Mouse (Mus musculus): ENCODE data around the gene Rimbp2. TPM values are rescaled to one million over a fixed set of nuclear protein-coding genes. Genes with fewer than 3 reads are reported as not detected.

Rimbp2 gene
- polyA plus RNA-seq, 1 experiment: not detected

DNA sequence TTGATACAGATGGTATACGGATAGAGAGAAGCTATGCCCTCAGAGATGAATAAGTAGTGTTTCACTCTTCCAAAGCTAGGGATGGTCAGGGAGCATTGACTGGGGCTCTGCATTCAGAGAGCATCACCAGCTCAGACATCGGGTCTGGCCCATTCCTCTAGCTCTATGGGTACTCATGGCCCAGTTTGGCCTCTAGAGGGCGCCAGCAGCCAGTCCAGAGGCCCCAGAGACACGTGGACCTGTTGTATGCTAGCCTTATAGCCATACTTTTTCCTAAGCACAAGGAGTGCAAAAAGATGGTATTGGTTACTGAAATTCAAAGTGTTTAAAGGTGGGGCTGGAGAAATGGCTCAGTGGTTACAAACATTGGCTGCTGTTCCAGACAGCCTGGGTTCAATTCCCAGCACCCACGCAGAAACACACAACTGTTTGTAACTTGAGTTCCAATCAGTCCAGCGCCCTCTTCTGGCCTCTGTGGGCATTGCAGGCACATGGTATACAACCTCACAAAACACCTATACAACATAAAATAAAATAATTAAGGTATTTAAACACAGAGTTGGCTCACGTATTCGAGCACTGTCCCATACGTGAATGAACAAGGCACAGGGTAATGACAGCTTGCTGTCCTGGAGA lies 144.6 kb downstream of the Rimbp2 start:
- H3K4me3 ChIP-seq (replicated peaks): no peak overlapping the region
- no peaks in the 10 kb centered on the region for H3K4me1 ChIP-seq (ENCODE audit: control insufficient read depth)
- H3K36me3 ChIP-seq (ENCODE audit: control insufficient read depth): no peaks in the 10 kb centered on the region
- TF ChIP-seq TAL1 (IDR thresholded peaks at IDR 0.05; ENCODE audit: low read length): no peak
- TF ChIP-seq GATA1 (IDR thresholded peaks at IDR 0.05; ENCODE audit: low read length): no peak
- no peaks in the 10 kb centered on the region for H3K27me3 ChIP-seq (ENCODE audit: control insufficient read depth)
- peaks cover 42% of the 10 kb centered on the region for H3K9me3 ChIP-seq (ENCODE audit: control insufficient read depth, low read length)

DNA sequence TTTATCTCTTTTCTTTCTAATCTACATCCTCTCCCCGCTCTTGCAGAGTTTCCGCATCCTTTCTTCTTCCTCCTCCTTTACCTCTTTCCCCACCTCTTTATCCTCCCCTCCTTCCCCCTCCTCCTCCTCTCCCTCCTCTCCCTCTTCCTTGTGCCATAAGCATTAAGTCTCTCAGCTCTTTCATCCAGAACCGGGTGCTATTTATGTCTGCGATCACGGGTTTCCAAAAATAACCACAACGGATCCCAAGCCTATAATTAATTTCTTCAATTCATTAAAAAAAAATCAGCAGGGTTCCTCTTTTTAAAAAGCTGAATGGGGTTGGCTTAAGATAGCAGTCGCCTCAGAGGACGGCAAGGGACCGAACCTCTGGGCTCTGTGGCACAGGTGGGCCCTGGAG lies 145.9 kb downstream of the Rimbp2 start:
- no peaks in the 10 kb centered on the region for H3K36me3 ChIP-seq (ENCODE audit: control insufficient read depth)
- no peaks in the 10 kb centered on the region for H3K27me3 ChIP-seq (ENCODE audit: control insufficient read depth)
- no peak overlapping the region for H3K4me3 ChIP-seq (replicated peaks)
- H3K9me3 ChIP-seq (ENCODE audit: control insufficient read depth, low read length): peaks cover 55% of the 10 kb centered on the region
- no peaks in the 10 kb centered on the region for H3K4me1 ChIP-seq (ENCODE audit: control insufficient read depth)
- TF ChIP-seq GATA1 (IDR thresholded peaks at IDR 0.05; ENCODE audit: low read length) (no peak), TAL1 (IDR thresholded peaks at IDR 0.05; ENCODE audit: low read length) (no peak)

DNA sequence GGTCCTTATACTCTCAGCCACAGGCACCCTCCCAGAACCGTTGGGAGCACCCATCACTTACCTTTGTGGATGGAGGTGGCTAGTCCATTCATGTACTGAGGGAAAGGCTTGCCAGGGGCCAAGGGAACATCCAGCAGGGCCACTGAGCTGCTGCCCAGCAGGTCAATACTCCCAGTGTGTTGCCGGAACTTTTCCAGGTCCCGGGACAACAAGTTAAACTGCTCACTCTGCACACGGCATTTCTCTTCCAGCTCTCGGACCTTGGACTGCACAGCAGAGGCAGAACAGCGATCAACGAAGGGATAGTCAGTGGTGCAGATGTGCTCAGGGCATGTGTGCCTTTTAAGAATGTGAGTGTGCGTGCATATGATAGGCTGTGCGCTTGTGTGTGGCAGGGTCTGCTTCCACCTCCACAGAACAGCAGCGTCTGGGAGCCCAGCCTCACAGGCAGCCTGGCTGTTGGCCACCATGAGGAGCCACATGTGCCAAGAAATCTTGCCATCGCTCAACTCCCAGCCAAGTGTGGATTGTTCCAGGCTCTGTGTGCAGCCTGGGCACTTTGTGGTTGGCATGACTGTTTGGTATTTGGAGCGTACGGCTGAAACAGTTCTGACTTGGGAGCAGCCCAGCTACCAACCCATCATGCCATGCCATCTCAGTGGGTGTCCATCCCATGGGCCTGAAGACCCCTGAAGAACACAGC lies 146.8 kb downstream of the Rimbp2 start:
- no peaks in the 10 kb centered on the region for H3K36me3 ChIP-seq (ENCODE audit: control insufficient read depth)
- H3K9me3 ChIP-seq (ENCODE audit: control insufficient read depth, low read length): peaks cover 57% of the 10 kb centered on the region
- no peak for TF ChIP-seq TAL1 (IDR thresholded peaks at IDR 0.05; ENCODE audit: low read length)
- no peak for TF ChIP-seq GATA1 (IDR thresholded peaks at IDR 0.05; ENCODE audit: low read length)
- no peaks in the 10 kb centered on the region for H3K27me3 ChIP-seq (ENCODE audit: control insufficient read depth)
- H3K4me3 ChIP-seq (replicated peaks): no peak overlapping the region
- H3K4me1 ChIP-seq (ENCODE audit: control insufficient read depth): no peaks in the 10 kb centered on the region

GRCm38 (mm10) chr5:128805092-128805491 lies 148.2 kb downstream of the Rimbp2 start:
- Histone ChIP-seq H3K9me3 (ENCODE audit: control insufficient read depth, low read length) (peaks cover 58% of the 10 kb centered on the region), H3K4me1 (ENCODE audit: control insufficient read depth) (no peaks in the 10 kb centered on the region)

DNA sequence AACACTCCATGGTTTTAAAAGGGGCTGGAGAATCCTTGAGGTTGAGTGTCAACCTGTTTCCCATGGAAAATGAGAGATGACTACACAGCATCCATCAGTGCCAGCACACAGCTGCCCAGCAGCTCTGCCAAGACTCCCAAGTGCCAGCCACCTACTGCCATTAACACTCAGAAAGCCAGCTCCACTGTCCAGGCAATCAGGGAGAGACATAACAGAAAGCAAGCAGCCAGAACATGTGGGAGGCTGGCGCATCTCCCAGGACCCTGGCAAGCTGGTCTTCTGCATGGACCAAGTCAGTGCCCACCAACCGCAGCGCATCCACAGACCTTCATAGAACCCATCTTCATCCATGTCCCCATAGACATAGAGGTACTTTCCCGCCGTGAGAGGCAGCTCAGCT lies 152.7 kb downstream of the Rimbp2 start:
- Histone ChIP-seq H3K4me1 (ENCODE audit: control insufficient read depth) (no peaks in the 10 kb centered on the region), H3K36me3 (ENCODE audit: control insufficient read depth) (no peaks in the 10 kb centered on the region), H3K4me3 (replicated peaks) (no peak overlapping the region), H3K27me3 (ENCODE audit: control insufficient read depth) (no peaks in the 10 kb centered on the region), H3K9me3 (ENCODE audit: control insufficient read depth, low read length) (peaks cover 70% of the 10 kb centered on the region)
- no peak for TF ChIP-seq GATA1 (IDR thresholded peaks at IDR 0.05; ENCODE audit: low read length)
- TF ChIP-seq TAL1 (IDR thresholded peaks at IDR 0.05; ENCODE audit: low read length): no peak

More at GRCm38 (mm10) chr5:128805092-128805491, 148.2 kb downstream of the Rimbp2 start:
- TF ChIP-seq GATA1 (IDR thresholded peaks at IDR 0.05; ENCODE audit: low read length) (no peak), TAL1 (IDR thresholded peaks at IDR 0.05; ENCODE audit: low read length) (no peak)
- Histone ChIP-seq H3K4me3 (replicated peaks) (no peak overlapping the region), H3K27me3 (ENCODE audit: control insufficient read depth) (no peaks in the 10 kb centered on the region), H3K36me3 (ENCODE audit: control insufficient read depth) (no peaks in the 10 kb centered on the region)

GRCm38 (mm10) chr5:128781621-128782020 lies 171.7 kb downstream of the Rimbp2 start:
- no peaks in the 10 kb centered on the region for H3K27me3 ChIP-seq (ENCODE audit: control insufficient read depth)
- H3K36me3 ChIP-seq (ENCODE audit: control insufficient read depth): no peaks in the 10 kb centered on the region
- H3K4me1 ChIP-seq (ENCODE audit: control insufficient read depth): no peaks in the 10 kb centered on the region
- no peak overlapping the region for H3K4me3 ChIP-seq (replicated peaks)
- peaks cover 75% of the 10 kb centered on the region for H3K9me3 ChIP-seq (ENCODE audit: control insufficient read depth, low read length)
- no peak for TF ChIP-seq TAL1 (IDR thresholded peaks at IDR 0.05; ENCODE audit: low read length)

DNA sequence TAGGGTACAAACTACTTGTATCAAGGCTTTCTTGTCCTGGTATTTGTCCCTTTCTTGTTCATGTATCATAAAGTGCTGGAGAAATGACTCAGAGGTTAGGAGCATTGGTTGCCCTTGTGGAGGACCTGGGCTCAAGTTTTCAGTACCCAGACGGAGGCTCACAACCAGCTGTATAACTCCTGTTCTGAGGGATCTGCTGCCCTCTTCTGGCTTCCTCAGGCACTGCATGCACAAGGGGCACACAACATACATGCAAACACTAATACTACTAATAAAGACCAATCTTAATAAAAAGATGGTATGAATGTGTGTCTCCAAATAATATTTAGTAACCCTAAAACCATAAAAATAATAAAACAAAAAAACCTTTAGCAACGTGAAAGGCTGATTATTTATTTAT lies 176.9 kb downstream of the Rimbp2 start:
- H3K36me3 ChIP-seq (ENCODE audit: control insufficient read depth): no peaks in the 10 kb centered on the region
- H3K4me3 ChIP-seq (replicated peaks): no peak overlapping the region
- H3K27me3 ChIP-seq (ENCODE audit: control insufficient read depth): no peaks in the 10 kb centered on the region
- H3K4me1 ChIP-seq (ENCODE audit: control insufficient read depth): no peaks in the 10 kb centered on the region
- no peak for TF ChIP-seq TAL1 (IDR thresholded peaks at IDR 0.05; ENCODE audit: low read length)
- TF ChIP-seq GATA1 (IDR thresholded peaks at IDR 0.05; ENCODE audit: low read length): no peak
- H3K9me3 ChIP-seq (ENCODE audit: control insufficient read depth, low read length): peaks cover 68% of the 10 kb centered on the region

DNA sequence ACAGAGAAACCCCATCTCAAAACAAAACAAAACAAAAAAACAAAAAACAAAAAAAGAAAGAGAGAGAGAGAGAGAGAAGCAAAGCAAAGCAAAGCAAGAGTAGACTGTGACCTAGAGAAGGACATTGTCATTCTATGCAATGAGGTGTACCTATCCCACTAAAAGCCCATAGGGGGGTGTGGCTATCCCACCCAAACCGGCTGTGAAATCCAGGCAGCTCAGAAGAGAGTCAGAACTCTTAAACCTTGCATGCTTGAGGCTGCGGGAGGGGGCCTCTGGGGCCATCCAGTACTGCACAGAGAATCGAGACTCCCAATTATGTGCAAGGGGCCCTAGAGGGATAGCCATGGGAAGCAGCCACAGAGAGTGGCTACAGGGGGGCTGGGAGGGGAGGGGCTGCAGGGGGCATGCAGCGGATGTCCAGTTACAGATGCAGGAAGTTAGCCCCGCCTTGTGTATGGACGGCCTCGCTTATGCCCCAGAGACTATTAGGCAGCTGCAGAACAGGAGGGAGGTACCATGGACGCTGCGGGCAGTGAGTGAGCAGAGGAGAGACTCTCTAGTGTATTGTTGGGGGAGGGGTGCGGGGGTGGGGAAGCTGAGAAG lies 184.2 kb downstream of the Rimbp2 start:
- Histone ChIP-seq H3K36me3 (ENCODE audit: control insufficient read depth) (no peaks in the 10 kb centered on the region), H3K4me3 (replicated peaks) (no peak overlapping the region), H3K4me1 (ENCODE audit: control insufficient read depth) (no peaks in the 10 kb centered on the region), H3K9me3 (ENCODE audit: control insufficient read depth, low read length) (peaks cover 26% of the 10 kb centered on the region), H3K27me3 (ENCODE audit: control insufficient read depth) (no peaks in the 10 kb centered on the region)
- TF ChIP-seq TAL1 (IDR thresholded peaks at IDR 0.05; ENCODE audit: low read length) (no peak), GATA1 (IDR thresholded peaks at IDR 0.05; ENCODE audit: low read length) (no peak)

DNA sequence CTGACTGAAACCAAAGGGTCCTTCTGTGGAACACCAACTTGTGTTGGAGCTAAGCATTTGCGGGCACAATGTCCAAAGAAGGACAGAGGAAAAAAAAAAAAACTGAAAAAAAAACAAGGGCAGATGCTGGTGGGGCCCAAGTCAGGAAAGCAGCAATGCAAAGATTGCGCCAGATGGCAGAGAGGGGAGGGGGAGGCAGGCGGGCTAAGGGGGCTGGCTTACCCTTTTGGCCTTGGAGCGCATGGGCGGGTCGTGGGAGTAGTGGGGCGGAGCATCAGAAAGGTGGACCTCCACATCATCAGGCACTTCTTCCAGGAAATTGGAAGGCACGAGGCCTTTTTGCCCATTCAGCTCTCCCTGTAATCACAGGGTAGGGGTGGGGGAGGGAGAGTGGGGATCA lies 192.2 kb downstream of the Rimbp2 start:
- peaks cover 49% of the 10 kb centered on the region for H3K9me3 ChIP-seq (ENCODE audit: control insufficient read depth, low read length)
- no peaks in the 10 kb centered on the region for H3K4me1 ChIP-seq (ENCODE audit: control insufficient read depth)
- TF ChIP-seq TAL1 (IDR thresholded peaks at IDR 0.05; ENCODE audit: low read length): no peak
- TF ChIP-seq GATA1 (IDR thresholded peaks at IDR 0.05; ENCODE audit: low read length): no peak
- H3K27me3 ChIP-seq (ENCODE audit: control insufficient read depth): no peaks in the 10 kb centered on the region
- no peak overlapping the region for H3K4me3 ChIP-seq (replicated peaks)
- no peaks in the 10 kb centered on the region for H3K36me3 ChIP-seq (ENCODE audit: control insufficient read depth)
